Mouse (Mus musculus) megakaryocyte, embryonic 14.5 days (primary cell): ENCODE data around the gene Xpr1. TPM values are rescaled to one million over a fixed set of nuclear protein-coding genes. Genes with fewer than 3 reads are reported as not detected.

Experiments used
- H3K27me3 ChIP-seq: replicated peaks from 2 replicates; pipeline ENCODE3; 2012; ENCODE audit warnings: inconsistent platforms
- H3K36me3 ChIP-seq: replicated peaks from 2 replicates; pipeline ENCODE3; 2012; ENCODE audit warnings: low read length, inconsistent platforms, mixed read lengths
- H3K4me1 ChIP-seq: 2 replicates; pipeline ENCODE4 v1.6.1; 2012; ENCODE audit warnings: inconsistent platforms
- H3K4me3 ChIP-seq: replicated peaks from 2 replicates; pipeline ENCODE3; 2012; ENCODE audit warnings: moderate library complexity, mild to moderate bottlenecking, inconsistent platforms
- H3K9me3 ChIP-seq: 2 replicates; pipeline ENCODE4 v1.6.1; 2012; ENCODE audit warnings: inconsistent platforms
- FLI1 ChIP-seq: IDR thresholded peaks from 2 replicates; pipeline ENCODE4 v1.6.1; 2012; ENCODE audit warnings: low read length, inconsistent platforms, mixed read lengths
- GATA1 ChIP-seq: IDR thresholded peaks from 3 replicates; pipeline ENCODE4 v1.6.1; 2012; ENCODE audit warnings: mixed read lengths, low read length, inconsistent platforms, borderline replicate concordance
- polyA plus RNA-seq: library from polyadenylated mRNA; stranded (reverse); fragments of >175 nt; gene quantifications from 2 replicates; pipeline ENCODE4 v1.2.3, GENCODE M21; 2012; ENCODE audit warnings: low replicate concordance; ENCODE audit not compliant: insufficient read depth

Xpr1 gene
- polyA plus RNA-seq, 1 experiment, result 3.4 TPM

DNA sequence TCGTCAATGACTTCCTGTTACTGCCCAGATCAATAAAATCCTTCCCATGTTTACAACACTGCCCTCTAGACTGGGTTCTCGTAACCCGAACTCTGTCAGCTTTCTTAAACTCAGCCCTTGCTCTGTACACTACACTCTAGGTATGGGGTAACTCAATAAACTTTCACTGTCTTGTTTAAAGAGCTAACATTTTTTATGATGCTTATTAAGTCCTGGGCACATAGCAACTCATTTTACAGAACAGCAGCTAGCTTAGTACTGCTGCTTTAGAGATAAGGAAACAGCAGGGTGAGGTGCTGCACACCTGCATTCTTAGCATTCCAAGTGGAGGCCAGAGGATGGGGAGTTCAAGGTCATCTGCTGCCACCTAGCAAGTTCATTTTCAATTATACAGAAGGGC lies 21.3 kb upstream of the Xpr1 start:
- TF ChIP-seq FLI1, result no peak
- no peak for TF ChIP-seq GATA1
- no peaks in the 10 kb centered on the region for H3K9me3 ChIP-seq
- H3K4me1 ChIP-seq, result peaks cover 6% of the 10 kb centered on the region
- H3K36me3 ChIP-seq, result no peaks in the 10 kb centered on the region
- peaks cover 4% of the 10 kb centered on the region for H3K27me3 ChIP-seq
- H3K4me3 ChIP-seq, result no peak overlapping the region

DNA sequence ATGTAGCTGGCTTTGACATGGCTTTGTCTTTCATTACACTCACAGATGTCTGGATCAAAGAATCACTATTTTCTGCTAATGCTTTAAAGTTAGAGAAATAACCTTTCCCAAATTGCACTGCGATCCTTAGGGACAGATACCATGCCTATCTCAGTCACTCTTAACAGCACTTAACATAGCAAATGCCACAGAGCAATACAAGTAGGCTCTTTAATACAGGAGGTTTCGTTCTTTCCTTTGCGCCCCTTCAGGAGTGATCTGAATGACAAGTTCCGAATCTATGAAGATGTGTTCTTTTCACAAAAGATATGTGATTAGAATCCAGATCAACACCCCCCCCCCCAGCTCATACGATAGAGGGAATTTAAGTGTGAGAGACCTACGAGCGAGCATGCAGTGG lies 12.1 kb upstream of the Xpr1 start:
- Histone ChIP-seq H3K4me1 (peaks cover 22% of the 10 kb centered on the region), H3K27me3 (peaks cover 2% of the 10 kb centered on the region), H3K4me3 (no peak overlapping the region), H3K9me3 (peaks cover 7% of the 10 kb centered on the region), H3K36me3 (no peaks in the 10 kb centered on the region)
- TF ChIP-seq FLI1 (no peak), GATA1 (no peak)

DNA sequence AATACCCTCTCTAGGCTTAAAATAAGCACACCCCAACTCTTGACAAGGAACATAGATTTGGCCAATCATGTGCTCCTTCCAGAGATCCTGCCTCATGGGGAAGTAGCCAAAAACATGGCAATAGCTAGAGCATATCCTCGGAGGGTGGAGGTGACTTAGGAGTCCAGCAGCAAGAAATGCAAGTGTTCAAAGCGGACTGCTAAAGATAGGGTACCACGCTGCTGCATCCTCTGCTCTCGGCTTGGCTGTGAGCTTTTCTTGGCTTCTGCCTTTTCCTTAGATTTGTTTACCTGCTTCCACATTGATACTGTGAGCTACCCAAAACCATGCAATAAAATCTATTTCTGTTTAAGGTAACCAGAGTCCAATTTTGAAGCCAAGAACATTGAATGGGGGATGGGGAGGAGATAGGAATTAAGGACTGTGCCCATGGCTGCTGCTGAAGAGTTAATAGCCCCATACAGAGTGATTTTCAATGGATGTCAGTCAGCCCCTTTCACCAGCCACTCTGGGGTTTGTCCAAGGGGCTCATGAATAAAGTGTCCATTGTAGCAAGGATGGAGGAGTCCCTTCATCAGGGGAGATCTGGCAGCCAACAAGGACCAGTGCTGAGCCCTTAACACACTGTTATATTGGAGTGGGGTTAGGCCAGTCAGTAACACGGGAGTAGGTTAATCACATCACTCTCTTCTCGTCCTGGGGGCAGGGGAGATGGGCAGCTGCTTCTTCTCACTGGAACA lies 10.1 kb upstream of the Xpr1 start:
- Histone ChIP-seq H3K4me3 (no peak overlapping the region), H3K4me1 (peaks cover 22% of the 10 kb centered on the region), H3K9me3 (peaks cover 7% of the 10 kb centered on the region), H3K36me3 (no peaks in the 10 kb centered on the region), H3K27me3 (peaks cover 2% of the 10 kb centered on the region)
- TF ChIP-seq GATA1 (no peak), FLI1 (no peak)

DNA sequence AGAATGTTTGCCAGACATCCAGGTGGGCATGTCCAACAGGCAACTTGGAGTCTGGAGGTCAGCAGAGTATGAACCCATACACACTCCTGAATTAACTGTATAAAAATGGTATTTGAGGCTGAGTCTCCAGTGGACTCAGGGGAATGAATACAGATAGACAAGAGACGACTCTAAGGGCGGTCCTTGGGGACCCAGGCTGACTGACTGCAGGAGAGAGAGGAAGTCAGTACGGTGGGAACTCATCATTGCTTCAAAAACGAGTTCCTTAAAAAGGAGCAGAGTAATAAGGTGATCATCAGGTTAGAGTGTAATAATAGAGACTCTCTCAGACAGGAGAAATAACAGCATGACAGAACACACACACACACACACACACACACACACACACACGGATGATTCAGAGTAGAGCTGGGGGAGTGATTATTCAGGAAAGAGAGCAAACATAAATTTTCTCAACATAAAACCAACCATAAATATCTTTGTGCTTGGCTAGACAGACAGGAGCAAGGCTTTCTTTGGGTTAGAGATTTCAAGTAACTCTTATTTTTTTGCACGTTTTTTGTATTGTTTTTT lies 8.6 kb upstream of the Xpr1 start:
- no peak overlapping the region for H3K4me3 ChIP-seq
- TF ChIP-seq GATA1 (no peak), FLI1 (no peak)
- no peaks in the 10 kb centered on the region for H3K9me3 ChIP-seq

DNA sequence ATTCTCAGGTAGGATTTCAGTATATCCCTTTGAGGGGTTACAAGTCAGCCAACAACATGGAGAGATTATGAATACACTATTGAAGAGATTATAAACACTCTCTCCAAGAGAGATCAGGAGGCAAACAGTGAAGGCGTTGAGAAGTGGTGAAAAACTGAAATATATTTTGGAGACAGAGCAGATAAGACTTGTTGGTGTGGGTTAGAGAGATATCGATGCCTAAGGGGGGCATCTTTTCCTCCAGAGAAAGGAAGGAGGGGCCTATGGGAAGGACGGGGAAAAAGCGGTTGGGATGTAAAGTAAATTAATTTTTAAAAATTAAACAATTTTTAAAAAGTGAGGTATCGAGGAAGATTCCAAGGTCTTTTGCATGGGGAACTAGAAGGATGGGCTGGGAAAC lies 8.1 kb upstream of the Xpr1 start:
- Histone ChIP-seq H3K4me3 (no peak overlapping the region), H3K9me3 (no peaks in the 10 kb centered on the region), H3K36me3 (no peaks in the 10 kb centered on the region), H3K4me1 (peaks cover 15% of the 10 kb centered on the region), H3K27me3 (peaks cover 2% of the 10 kb centered on the region)
- TF ChIP-seq FLI1 (no peak), GATA1 (no peak)

More for the DNA sequence above, 8.6 kb upstream of the Xpr1 start:
- H3K27me3 ChIP-seq, result peaks cover 2% of the 10 kb centered on the region
- H3K36me3 ChIP-seq, result no peaks in the 10 kb centered on the region
- peaks cover 18% of the 10 kb centered on the region for H3K4me1 ChIP-seq

DNA sequence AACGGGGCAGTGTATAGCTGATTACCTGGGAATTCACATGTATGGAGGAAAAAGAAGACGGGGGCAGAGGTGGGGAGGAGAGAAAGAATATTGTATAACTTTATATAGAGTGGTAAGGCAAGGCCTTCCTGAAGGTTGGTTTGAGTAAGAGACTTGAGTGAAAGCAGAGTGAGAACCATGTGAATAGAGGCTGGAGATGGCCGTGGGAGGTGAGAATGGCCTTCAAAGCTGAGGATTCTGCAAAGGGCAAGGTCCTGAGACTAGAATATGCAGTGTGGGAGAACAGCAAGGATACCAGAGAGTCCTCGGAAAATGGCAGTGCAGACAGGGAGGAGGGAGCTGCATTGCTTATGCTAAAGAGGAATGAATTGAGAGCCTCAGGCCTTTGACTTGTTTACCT lies 6.6 kb upstream of the Xpr1 start:
- no peaks in the 10 kb centered on the region for H3K9me3 ChIP-seq
- H3K36me3 ChIP-seq, result no peaks in the 10 kb centered on the region
- H3K27me3 ChIP-seq, result peaks cover 2% of the 10 kb centered on the region
- no peak overlapping the region for H3K4me3 ChIP-seq
- peaks cover 15% of the 10 kb centered on the region for H3K4me1 ChIP-seq
- no peak for TF ChIP-seq GATA1
- no peak for TF ChIP-seq FLI1

DNA sequence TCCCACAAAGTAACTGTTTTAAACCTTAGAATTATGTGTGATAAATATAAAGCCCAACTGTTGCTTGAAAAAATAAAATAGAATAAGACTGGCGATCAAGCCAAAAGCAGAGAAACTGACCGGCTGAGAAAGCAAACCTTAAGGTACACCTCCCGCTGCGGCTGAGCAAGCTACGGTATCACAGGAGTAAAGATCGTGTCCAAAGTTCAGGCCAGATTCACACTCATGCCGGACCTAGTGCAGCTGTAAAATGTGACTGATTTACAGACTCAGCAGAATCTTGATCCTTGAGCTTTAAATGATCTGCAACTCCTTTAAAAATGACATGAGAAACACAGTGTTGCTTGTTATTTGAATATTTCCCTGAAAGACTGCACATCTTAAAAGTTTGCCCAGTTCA lies 4.8 kb upstream of the Xpr1 start:
- Histone ChIP-seq H3K9me3 (no peaks in the 10 kb centered on the region), H3K4me3 (no peak overlapping the region), H3K27me3 (peaks cover under 1% of the 10 kb centered on the region), H3K4me1 (peaks cover 21% of the 10 kb centered on the region), H3K36me3 (no peaks in the 10 kb centered on the region)
- TF ChIP-seq GATA1, result no peak
- TF ChIP-seq FLI1, result no peak

DNA sequence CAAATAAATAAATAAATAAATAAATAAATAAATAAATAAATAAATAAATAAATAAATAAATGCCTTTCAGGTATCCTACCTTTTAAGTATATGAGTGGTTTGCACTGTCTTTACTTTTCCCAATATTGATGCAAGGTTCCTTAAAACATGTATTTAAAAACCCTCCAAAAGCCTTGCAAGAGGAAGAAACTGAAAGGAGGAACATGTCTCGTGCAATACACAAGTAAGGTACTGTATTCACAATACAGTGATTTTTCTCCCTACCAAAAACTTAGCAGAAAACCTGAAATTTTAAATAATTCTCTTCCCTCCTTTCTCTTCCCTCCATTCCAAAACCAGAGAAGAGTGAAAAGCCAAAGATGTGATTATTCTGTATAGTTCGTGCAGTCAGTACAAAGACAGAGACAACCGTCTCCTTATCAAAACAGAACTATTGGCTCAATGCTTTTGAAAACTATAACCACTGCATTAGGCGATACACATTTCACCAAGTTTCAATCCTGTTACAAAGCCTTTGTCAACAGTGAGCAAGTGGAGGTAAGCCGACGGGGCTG lies 991 bp downstream of the Xpr1 start:
- H3K27me3 ChIP-seq, result no peaks in the 10 kb centered on the region
- TF ChIP-seq GATA1, result no peak
- no peak for TF ChIP-seq FLI1
- H3K9me3 ChIP-seq, result no peaks in the 10 kb centered on the region
- H3K4me1 ChIP-seq, result peaks cover 47% of the 10 kb centered on the region
- no peaks in the 10 kb centered on the region for H3K36me3 ChIP-seq
- H3K4me3 ChIP-seq, result peak overlapping the region; percentile 100

DNA sequence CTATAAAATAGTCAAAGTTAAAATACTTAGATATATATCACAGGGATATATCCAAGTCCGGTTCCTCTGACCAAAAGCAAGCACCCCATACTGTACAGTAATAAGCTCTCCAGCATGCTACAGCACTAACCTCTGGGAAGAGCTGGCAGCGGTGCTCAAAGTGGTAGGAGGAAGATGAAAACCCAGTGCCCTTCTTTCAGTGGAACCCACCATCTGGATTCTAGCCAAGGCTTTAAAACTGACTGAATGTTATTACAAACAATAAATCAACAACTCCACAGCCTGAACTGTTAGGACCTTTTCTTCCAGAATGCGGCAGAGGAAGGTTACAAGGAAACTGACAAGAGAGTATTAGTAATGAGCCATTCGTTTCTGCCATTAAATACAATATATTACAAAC lies 1.8 kb downstream of the Xpr1 start:
- Histone ChIP-seq H3K4me1 (peaks cover 55% of the 10 kb centered on the region), H3K4me3 (peak overlapping the region; percentile 100), H3K36me3 (peaks cover 6% of the 10 kb centered on the region), H3K27me3 (no peaks in the 10 kb centered on the region), H3K9me3 (no peaks in the 10 kb centered on the region)
- no peak for TF ChIP-seq GATA1
- TF ChIP-seq FLI1, result no peak

DNA sequence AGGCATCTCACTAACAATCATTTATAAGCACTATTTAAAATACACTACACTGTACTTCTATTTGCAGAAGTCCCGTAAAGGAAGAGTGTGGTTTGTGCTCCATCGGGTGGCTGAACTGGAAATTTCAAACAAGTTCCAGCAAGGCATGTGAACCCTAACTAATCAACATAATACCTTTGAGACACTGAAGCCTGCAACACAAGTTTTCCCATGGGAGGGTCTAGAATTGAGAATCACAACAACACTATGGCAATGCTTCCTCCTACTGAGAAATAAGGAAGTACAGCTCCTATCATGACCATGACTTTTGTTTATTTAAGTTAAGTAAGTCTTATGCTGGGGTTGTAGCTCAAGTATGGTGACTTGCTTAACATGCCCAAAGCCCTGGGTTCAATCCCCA lies 4.5 kb downstream of the Xpr1 start:
- H3K4me1 ChIP-seq, result peaks cover 74% of the 10 kb centered on the region

DNA sequence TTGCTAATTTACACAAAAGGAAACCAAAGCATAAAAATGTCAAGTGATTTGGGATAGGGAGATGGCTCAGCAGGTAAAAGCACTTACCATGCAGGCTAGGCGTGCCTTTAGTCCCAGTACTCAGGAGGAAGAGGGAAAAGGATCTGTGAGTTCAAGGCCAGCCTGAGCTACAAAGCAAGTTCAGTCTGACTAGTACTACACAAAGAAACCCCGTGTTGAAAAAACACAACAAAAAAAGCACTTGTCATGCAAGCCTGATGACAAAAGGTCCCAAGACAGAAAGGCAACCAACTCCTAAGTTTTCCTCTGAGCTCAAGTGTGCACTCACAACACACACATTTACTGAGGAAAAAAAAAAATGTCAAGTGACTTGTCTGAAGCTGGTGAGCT lies 8.6 kb downstream of the Xpr1 start:
- Histone ChIP-seq H3K36me3 (peaks cover 34% of the 10 kb centered on the region), H3K9me3 (peaks cover 11% of the 10 kb centered on the region), H3K4me3 (peak overlapping the region; percentile 76), H3K27me3 (no peaks in the 10 kb centered on the region), H3K4me1 (peaks cover 69% of the 10 kb centered on the region)
- TF ChIP-seq GATA1 (no peak), FLI1 (no peak)

More for the DNA sequence above, 4.5 kb downstream of the Xpr1 start:
- no peaks in the 10 kb centered on the region for H3K27me3 ChIP-seq
- H3K36me3 ChIP-seq, result peaks cover 6% of the 10 kb centered on the region
- no peaks in the 10 kb centered on the region for H3K9me3 ChIP-seq
- no peak overlapping the region for H3K4me3 ChIP-seq
- TF ChIP-seq GATA1 (no peak), FLI1 (no peak)
